13 mouse cellular contexts compared by ENCODE assay signal in the genomic region with DNA sequence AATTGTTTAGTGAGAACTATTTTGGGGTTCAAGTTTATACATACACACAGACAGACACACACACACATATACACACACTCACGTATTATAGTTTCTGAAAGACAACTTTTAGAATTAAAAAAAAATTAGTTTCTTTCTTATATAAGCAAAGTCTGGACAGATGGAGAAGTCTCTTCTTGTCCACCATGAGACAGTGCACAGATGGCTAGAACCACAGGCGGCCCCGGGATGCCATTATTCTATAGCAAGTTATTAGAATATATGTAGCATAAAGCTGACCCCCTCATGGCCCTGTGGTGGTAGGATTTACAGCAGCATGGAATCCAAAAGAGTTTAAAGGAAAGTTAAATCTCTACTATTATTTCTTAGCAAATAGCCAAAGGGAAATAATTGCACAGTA.
"Had no signal": no experiment of that assay in that cellular context is flagged by ENCODE, and none has a peak within 500 bp of the region (broad histone marks: within the 10 kb centered on the region; RNA-seq: fewer than 3 reads in every experiment).

No protein-coding gene starts in this region.

- H3K9me3 ChIP-seq: limb, embryonic 15.5 days; liver, embryonic 13.5 days; lung, embryonic 15.5 days; midbrain, embryonic 15.5 days; neural tube, embryonic 13.5 days; stomach, embryonic 15.5 days had no signal

- H3K27ac ChIP-seq: limb, embryonic 15.5 days; liver, embryonic 13.5 days; macrophage; midbrain, embryonic 15.5 days; neural tube, embryonic 13.5 days; stomach, embryonic 15.5 days had no signal

- H3K9ac ChIP-seq: limb, embryonic 15.5 days; liver, embryonic 13.5 days; liver, postnatal 0 days; lung, embryonic 15.5 days; midbrain, embryonic 15.5 days; neural tube, embryonic 13.5 days; stomach, embryonic 15.5 days had no signal

- H3K4me1 ChIP-seq: limb, embryonic 15.5 days; liver, embryonic 13.5 days; lung, embryonic 15.5 days; megakaryocyte, embryonic 14.5 days; midbrain, embryonic 15.5 days; neural tube, embryonic 13.5 days; stomach, embryonic 15.5 days had no signal

- H3K4me2 ChIP-seq: limb, embryonic 15.5 days; liver, embryonic 13.5 days; lung, embryonic 15.5 days; midbrain, embryonic 11.5 days; midbrain, embryonic 15.5 days; neural tube, embryonic 13.5 days; stomach, embryonic 15.5 days had no signal

- H3K27me3 ChIP-seq: limb, embryonic 15.5 days; liver, embryonic 13.5 days; lung, embryonic 15.5 days; megakaryocyte, embryonic 14.5 days; midbrain, embryonic 15.5 days; neural tube, embryonic 13.5 days; stomach, embryonic 15.5 days had no signal

- H3K4me3 ChIP-seq: limb, embryonic 15.5 days; liver, embryonic 13.5 days; lung, embryonic 15.5 days; megakaryocyte, embryonic 14.5 days; midbrain, embryonic 15.5 days; neural tube, embryonic 13.5 days; stomach, embryonic 15.5 days had no signal

- H3K36me3 ChIP-seq: limb, embryonic 15.5 days; liver, embryonic 13.5 days; lung, embryonic 15.5 days; midbrain, embryonic 15.5 days; neural tube, embryonic 13.5 days; stomach, embryonic 15.5 days had no signal

- ATAC-seq: liver, postnatal 0 days; midbrain, embryonic 15.5 days had no signal

- DNase-seq: kidney, postnatal 10 days; liver, embryonic 13.5 days; liver, postnatal 0 days; right cerebral cortex, postnatal 4 days; thymus, postnatal 4 days had no signal
